Mouse (Mus musculus) embryo, embryonic 9.5 days (tissue): ENCODE measurements around the gene Tppp3.

Experiments
- DNase-seq: peaks from one replicate; pipeline ENCODE4 v3.0.0-alpha.2; 2017; ENCODE audit errors: extremely low spot score

The Tppp3 gene

GRCm38 (mm10) chr8:105431743-105432515 lies 39.4 kb downstream of the Tppp3 start:
- no peak for DNase-seq

GRCm38 (mm10) chr8:105426878-105427277 lies 44.4 kb downstream of the Tppp3 start:
- DNase-seq, result no peak

GRCm38 (mm10) chr8:105422006-105422405 lies 49.3 kb downstream of the Tppp3 start:
- no peak for DNase-seq

- no peak for DNase-seq
These were observed 51.5 kb downstream of the Tppp3 start for GRCm38 (mm10) chr8:105419800-105420199.

GRCm38 (mm10) chr8:105418992-105419391 lies 52.3 kb downstream of the Tppp3 start:
- no peak for DNase-seq
